Mouse (Mus musculus) ES-Bruce4 (cell line): ENCODE data around the gene Kif5a. TPM values are rescaled to one million over a fixed set of nuclear protein-coding genes. Genes with fewer than 3 reads are reported as not detected.

Experiments
- H3K27ac ChIP-seq: 2 replicates; pipeline ENCODE4 v1.5.1; 2012; ENCODE audit warnings: low read length, inconsistent platforms; ENCODE audit not compliant: insufficient read depth
- H3K27me3 ChIP-seq: 2 replicates; pipeline ENCODE4 v1.6.1; 2012; ENCODE audit warnings: mild to moderate bottlenecking, low read length, inconsistent platforms; ENCODE audit not compliant: control insufficient read depth, poor library complexity, insufficient read depth, severe bottlenecking
- H3K36me3 ChIP-seq: 2 replicates; pipeline ENCODE4 v1.6.1; 2012; ENCODE audit warnings: inconsistent platforms, mild to moderate bottlenecking, low read length, moderate library complexity; ENCODE audit not compliant: control insufficient read depth, poor library complexity, insufficient read depth, severe bottlenecking
- H3K4me1 ChIP-seq: one replicate; pipeline ENCODE4 v1.8.1; 2011; ENCODE audit warnings: low read length; ENCODE audit not compliant: control insufficient read depth, insufficient read depth
- H3K4me3 ChIP-seq: 2 replicates; pipeline ENCODE4 v1.5.1; 2011; ENCODE audit warnings: low read depth, mild to moderate bottlenecking, low read length
- H3K9ac ChIP-seq: 2 replicates; pipeline ENCODE4 v1.6.1; 2012; ENCODE audit warnings: low read depth, mild to moderate bottlenecking, inconsistent platforms; ENCODE audit not compliant: poor library complexity, severe bottlenecking
- H3K9me3 ChIP-seq: replicated peaks from 2 replicates; pipeline ENCODE4 v1.6.1; 2012; ENCODE audit warnings: mild to moderate bottlenecking, low read length, inconsistent platforms; ENCODE audit not compliant: control insufficient read depth, poor library complexity, insufficient read depth, severe bottlenecking
- CTCF ChIP-seq: IDR thresholded peaks from one replicate; pipeline ENCODE4 v1.8.1; 2011; ENCODE audit warnings: low read depth, low read length
- EP300 ChIP-seq: IDR thresholded peaks from 2 replicates; pipeline ENCODE4 v1.6.1; 2011; ENCODE audit warnings: low read depth, low read length; ENCODE audit not compliant: insufficient read depth
- POLR2A ChIP-seq: IDR thresholded peaks from one replicate; pipeline ENCODE4 v1.8.1; 2011; ENCODE audit warnings: low read length; ENCODE audit not compliant: insufficient read depth
- polyA plus RNA-seq: library from polyadenylated mRNA; stranded (reverse); fragments of >200 nt; gene quantifications from 2 replicates; pipeline ENCODE4 v1.2.4, GENCODE M21; 2011; ENCODE audit warnings: low read depth; ENCODE audit not compliant: missing spikeins, insufficient read depth, insufficient read length

Kif5a gene
- polyA plus RNA-seq, 1 experiment: 7.3 TPM

DNA sequence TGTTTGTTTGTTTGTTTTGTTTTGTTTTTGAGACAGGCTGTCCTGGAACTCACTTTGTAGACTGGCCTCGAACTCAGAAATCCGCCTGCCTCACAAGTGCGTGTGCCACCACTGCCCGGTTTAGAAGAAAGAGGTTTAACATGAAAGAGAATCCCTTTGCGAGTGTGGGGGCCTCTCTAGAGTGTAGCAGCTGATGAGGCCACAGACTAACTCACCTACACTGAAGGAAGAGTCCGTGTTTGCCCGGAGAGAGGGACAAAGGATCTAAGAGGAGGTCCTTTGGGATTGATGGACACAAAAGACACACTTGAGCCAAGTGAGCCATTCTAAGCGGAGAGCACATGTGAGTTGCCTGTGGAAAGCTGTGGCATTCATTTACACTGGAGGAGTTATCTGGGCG is 85.9 kb downstream of the Kif5a start:
- no peaks in the 10 kb centered on the region for H3K36me3 ChIP-seq
- H3K4me1 ChIP-seq: peaks cover 4% of the 10 kb centered on the region
- no peak for TF ChIP-seq CTCF
- no peak for TF ChIP-seq EP300
- no peak for TF ChIP-seq POLR2A
- no peak overlapping the region for H3K27ac ChIP-seq
- H3K9me3 ChIP-seq: no peaks in the 10 kb centered on the region
- no peak overlapping the region; the same call in 1 of the 2 replicates for H3K9ac ChIP-seq
- no peaks in the 10 kb centered on the region; the same call in 1 of the 2 replicates for H3K27me3 ChIP-seq
- peak overlapping the region; percentile 30 for H3K4me3 ChIP-seq

DNA sequence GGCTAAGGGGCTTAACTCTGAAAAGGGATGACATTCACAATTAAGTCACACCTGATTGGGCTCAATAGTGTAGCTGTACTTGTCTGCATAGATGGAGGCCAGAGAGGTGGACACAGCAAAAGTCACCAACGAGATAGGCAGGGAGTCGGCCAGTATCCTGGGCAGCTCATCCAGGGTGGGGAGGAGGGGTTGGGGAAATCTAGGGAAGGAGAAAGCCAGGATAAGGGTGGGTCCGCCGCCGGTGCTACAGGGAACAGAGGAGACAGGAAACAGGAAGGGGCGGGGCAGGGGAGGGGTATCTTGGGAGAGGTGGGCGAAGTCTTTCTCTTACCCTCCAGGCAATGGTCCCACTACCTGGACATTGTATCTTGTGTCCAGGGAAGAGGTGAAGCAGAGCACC is 86.4 kb downstream of the Kif5a start:
- Histone ChIP-seq H3K9ac (peak overlapping the region; percentile 55), H3K9me3 (no peaks in the 10 kb centered on the region), H3K4me1 (peaks cover 4% of the 10 kb centered on the region), H3K36me3 (no peaks in the 10 kb centered on the region), H3K4me3 (peak overlapping the region; percentile 70), H3K27ac (no peak overlapping the region), H3K27me3 (no peaks in the 10 kb centered on the region; the same call in 1 of the 2 replicates)
- TF ChIP-seq EP300: 0 out of 2 replicates have a peak, but pooled peaks have one; percentile 11
- no peak for TF ChIP-seq CTCF

DNA sequence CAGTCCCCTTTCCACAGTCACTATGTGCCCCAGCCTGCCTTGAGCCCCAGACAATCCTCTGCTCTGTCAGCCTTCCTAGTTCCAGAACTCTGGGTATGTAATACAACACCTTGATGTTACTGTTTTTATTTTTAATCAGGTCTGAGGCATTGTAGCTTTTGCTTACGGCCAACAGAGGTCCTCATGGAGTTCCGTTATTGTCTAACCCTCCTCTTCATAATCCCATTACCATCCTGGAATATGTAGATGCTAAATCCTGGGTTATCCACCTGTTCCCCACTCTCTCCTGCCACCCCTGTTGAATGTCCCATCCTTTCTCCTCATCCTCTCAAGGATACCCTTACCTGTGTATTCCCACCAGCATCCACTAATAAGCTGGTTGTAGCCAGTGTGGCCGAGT is 86.9 kb downstream of the Kif5a start:
- no peaks in the 10 kb centered on the region for H3K36me3 ChIP-seq
- H3K27me3 ChIP-seq: no peaks in the 10 kb centered on the region; the same call in 1 of the 2 replicates
- peak overlapping the region; percentile 55 for H3K9ac ChIP-seq
- peaks cover 4% of the 10 kb centered on the region for H3K4me1 ChIP-seq
- TF ChIP-seq EP300: no peak
- TF ChIP-seq CTCF: no peak
- TF ChIP-seq POLR2A: no peak
- no peaks in the 10 kb centered on the region for H3K9me3 ChIP-seq
- H3K27ac ChIP-seq: no peak overlapping the region
- peak overlapping the region; percentile 70 for H3K4me3 ChIP-seq

Other genes with a start within 250 kb of the Kif5a start
- 40.6 and 47.9 TPM in 2 replicates for gene Tsfm, start 232.5 kb downstream of the Kif5a start, polyA plus RNA-seq
- gene Mettl1, start 221.9 kb downstream of the Kif5a start, polyA plus RNA-seq: 20.2 and 22.8 TPM in 2 replicates
- 0.41 and 0.51 TPM in 2 replicates for gene Eef1akmt3, start 221.8 kb downstream of the Kif5a start, polyA plus RNA-seq
- gene Cyp27b1, start 215.1 kb downstream of the Kif5a start, polyA plus RNA-seq: 0.42 TPM in 1 of 2 replicates, not detected in the other
- 8.8 and 9.5 TPM in 2 replicates for gene March9, start 203.2 kb downstream of the Kif5a start, polyA plus RNA-seq
- gene Cdk4, start 199.8 kb downstream of the Kif5a start, polyA plus RNA-seq: 619 and 675 TPM in 2 replicates
- 71.0 and 75.9 TPM in 2 replicates for gene Tspan31, start 193.1 kb downstream of the Kif5a start, polyA plus RNA-seq
- gene Agap2, start 188.1 kb downstream of the Kif5a start, polyA plus RNA-seq: 0.72 and 0.85 TPM in 2 replicates
- 14.1 and 16.7 TPM in 2 replicates for gene Os9, start 142.2 kb downstream of the Kif5a start, polyA plus RNA-seq
- 7.7 and 9.5 TPM in 2 replicates for gene B4galnt1, start 98.1 kb downstream of the Kif5a start, polyA plus RNA-seq
- 24.6 and 35.2 TPM in 2 replicates for gene Slc26a10, start 82.7 kb downstream of the Kif5a start, polyA plus RNA-seq
- gene Arhgef25, start 73.3 kb downstream of the Kif5a start, polyA plus RNA-seq: 50.9 and 54.3 TPM in 2 replicates
- 49.8 and 50.8 TPM in 2 replicates for gene Dtx3, start 67.6 kb downstream of the Kif5a start, polyA plus RNA-seq
- 36.7 and 39.2 TPM in 2 replicates for gene Pip4k2c, start 51.8 kb downstream of the Kif5a start, polyA plus RNA-seq
- gene Dctn2, start 3.0 kb upstream of the Kif5a start, polyA plus RNA-seq: 124 and 125 TPM in 2 replicates
- 26.2 and 26.7 TPM in 2 replicates for gene Mbd6, start 25.7 kb upstream of the Kif5a start, polyA plus RNA-seq
- 129 and 136 TPM in 2 replicates for gene Mars, start 48.4 kb upstream of the Kif5a start, polyA plus RNA-seq
- gene Arhgap9, start 58.6 kb upstream of the Kif5a start, polyA plus RNA-seq: 8.5 and 9.1 TPM in 2 replicates
- gene Gli1, start 78.6 kb upstream of the Kif5a start, polyA plus RNA-seq: 19.8 and 21.4 TPM in 2 replicates
- not detected in 2 replicates for gene Inhbe, start 91.1 kb upstream of the Kif5a start, polyA plus RNA-seq
- not detected in 2 replicates for gene Inhbc, start 107.1 kb upstream of the Kif5a start, polyA plus RNA-seq
- gene R3hdm2, start 117.0 kb upstream of the Kif5a start, polyA plus RNA-seq: 107 and 122 TPM in 2 replicates
- 1.9 and 2.6 TPM in 2 replicates for gene Stac3, start 238.3 kb upstream of the Kif5a start, polyA plus RNA-seq